Mouse (Mus musculus) layer of hippocampus, adult 6 months (tissue): ENCODE data around the gene Thap12. TPM values are rescaled to one million over a fixed set of nuclear protein-coding genes. Genes with fewer than 3 reads are reported as not detected.

ENCODE experiments used
- long read RNA-seq, 2 experiments: library from polyadenylated mRNA; unstranded; transcript quantifications; one replicate each; pipeline ENCODE4 v2.0.0; 2019 to 2020
- polyA plus RNA-seq: library from polyadenylated mRNA; unstranded; fragments of <200 nt; fragmentation: Nextera tagmentation; gene quantifications from 2 replicates; pipeline ENCODE4 v1.2.3, GENCODE M21; 2021

Gene Thap12
- polyA plus RNA-seq: 7.8 and 8.8 TPM in 2 replicates
- long read RNA-seq, experiment 1, partial matches to known transcripts: 26 of 27 reads
- long read RNA-seq, experiment 1, other reads (novel, unspliced or antisense): 0 of 27 reads
- long read RNA-seq, experiment 2, transcript Thap12-201 (5 exons, 3,723 nt): major isoform, 5 of 24 reads
- long read RNA-seq, experiment 2, partial matches to known transcripts: 16 of 24 reads
- long read RNA-seq, experiment 2, other reads (novel, unspliced or antisense): 1 of 24 reads

GRCm38 (mm10) chr7:98702283-98703240 is at the start of gene Thap12:
Gene Thap12 (plus strand): TSS chr7:98703103.

GRCm38 (mm10) chr7:98656531-98657221 is 46.2 kb upstream of the Thap12 start, which contains the start of gene Emsy:
Gene Emsy (minus strand): TSS chr7:98656783.

Other genes with a start within 250 kb of the Thap12 start
- 0.79 and 1.0 TPM in 2 replicates for gene Lrrc32, start 213.8 kb upstream of the Thap12 start, polyA plus RNA-seq
- gene Emsy, start 46.3 kb upstream of the Thap12 start, polyA plus RNA-seq: 16.2 and 20.2 TPM in 2 replicates
- gene Wnt11, start 132.0 kb downstream of the Thap12 start, polyA plus RNA-seq: 0.20 and 0.48 TPM in 2 replicates